Mouse (Mus musculus): ENCODE data around the gene Cdc34.

- TF ChIP-seq GATA1 (IDR thresholded peaks at IDR 0.05; ENCODE audit: low read length) (no peak), TAL1 (IDR thresholded peaks at IDR 0.05; ENCODE audit: low read length) (no peak)
Measured at GRCm38 (mm10) chr10:79700676-79701075, 18.7 kb downstream of the Cdc34 start.
